Comparison of ENCODE assay signal across 8 mouse cellular contexts in the genomic region with DNA sequence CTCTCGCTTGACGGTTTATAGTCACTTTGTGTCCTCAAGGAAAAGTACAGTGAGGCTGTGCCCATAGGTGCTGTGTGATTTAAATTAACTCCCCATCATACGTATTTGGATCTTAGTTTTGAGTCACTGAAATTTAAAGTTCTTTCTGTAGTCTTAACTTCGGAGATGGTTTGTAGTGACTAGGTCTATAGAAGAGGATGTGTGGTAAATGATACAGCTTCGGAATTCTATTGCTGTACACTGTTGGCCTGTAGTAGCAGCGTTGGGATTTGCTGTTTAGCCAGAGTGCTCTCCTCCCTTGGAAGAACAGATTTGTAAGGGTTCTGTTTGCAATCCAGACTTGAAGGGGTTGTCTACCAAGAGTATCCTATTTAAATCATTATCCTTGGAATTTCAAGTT. TPM values are rescaled to one million over a fixed set of nuclear protein-coding genes. Genes with fewer than 3 reads are reported as not detected.
A peak's percentile ranks its signal among the peaks of the same experiment; 100 is the strongest.
DNase-seq lines count a peak whose midpoint lies in the region; ATAC-seq and TF ChIP-seq lines count a peak whose summit lies in the region.

No protein-coding gene starts in this region.

- peak overlapping the region; percentile 79 for H3K4me3 ChIP-seq in heart, embryonic 11.5 days (ENCODE audit: low read depth, low read length)
- H3K4me3 ChIP-seq in ES-Bruce4 (ENCODE audit: low read depth, low read length) (peak overlapping the region; percentile 63), macrophage (ENCODE audit: inconsistent target) (peak overlapping the region; percentile 65)
- H3K4me3 ChIP-seq in forebrain, embryonic 14.5 days (ENCODE audit: low read depth, low read length) = peak overlapping the region; percentile 77

- no peaks in the 10 kb centered on the region for H3K9me3 ChIP-seq in heart, embryonic 11.5 days (replicated peaks; ENCODE audit: control insufficient read depth, low read length)
- H3K9me3 ChIP-seq in ES-Bruce4 (replicated peaks; ENCODE audit: control insufficient read depth, insufficient read depth, low read length, poor library complexity, severe bottlenecking) = no peaks in the 10 kb centered on the region
- no peaks in the 10 kb centered on the region for H3K9me3 ChIP-seq in forebrain, embryonic 14.5 days (replicated peaks; ENCODE audit: control insufficient read depth, low read length)

- H3K27me3 ChIP-seq in heart, embryonic 11.5 days (ENCODE audit: control insufficient read depth, insufficient read depth, low read length) = no peaks in the 10 kb centered on the region
- H3K27me3 ChIP-seq in ES-Bruce4 (ENCODE audit: control insufficient read depth, insufficient read depth, low read length, poor library complexity, severe bottlenecking) = no peaks in the 10 kb centered on the region
- no peaks in the 10 kb centered on the region for H3K27me3 ChIP-seq in forebrain, embryonic 14.5 days (replicated peaks; ENCODE audit: control insufficient read depth, insufficient read depth, low read length)

- no peak for TF ChIP-seq CTCF in ES-Bruce4 (IDR thresholded peaks at IDR 0.05; ENCODE audit: low read depth, low read length)

- H3K36me3 ChIP-seq in heart, embryonic 11.5 days (ENCODE audit: control insufficient read depth, insufficient read depth, low read length) = peaks cover 3% of the 10 kb centered on the region; the same call in 1 of the 2 replicates
- no peaks in the 10 kb centered on the region for H3K36me3 ChIP-seq in ES-Bruce4 (ENCODE audit: control insufficient read depth, insufficient read depth, low read length, poor library complexity, severe bottlenecking)
- H3K36me3 ChIP-seq in forebrain, embryonic 14.5 days (ENCODE audit: control insufficient read depth, insufficient read depth, low read length) = peaks cover 10% of the 10 kb centered on the region; the same call in 1 of the 2 replicates
- H3K36me3 ChIP-seq in macrophage (ENCODE audit: inconsistent target) = no peaks in the 10 kb centered on the region

- no peak for ATAC-seq in heart, embryonic 11.5 days (replicated peaks; ENCODE audit: insufficient number of reproducible peaks, low FRiP score, low TSS enrichment)
- peak; percentile 33 for ATAC-seq in forebrain, embryonic 14.5 days

- WGBS in heart, embryonic 11.5 days (ENCODE audit: insufficient replicate concordance) = 15% methylated on average over 6 of the region's 6 CpGs
- WGBS in forebrain, embryonic 14.5 days = 3% methylated on average over 6 of the region's 6 CpGs
- WGBS in macrophage (ENCODE audit: missing documents) = 26% methylated on average over 6 of the region's 6 CpGs

- peaks cover 12% of the 10 kb centered on the region for H3K79me2 ChIP-seq in macrophage (ENCODE audit: inconsistent target)

- H3K4me2 ChIP-seq in heart, embryonic 11.5 days = peak overlapping the region; percentile 75
- peak overlapping the region; percentile 55 for H3K4me2 ChIP-seq in forebrain, embryonic 14.5 days (ENCODE audit: low read length)

- no peak for TF ChIP-seq POLR2A in ES-Bruce4 (IDR thresholded peaks at IDR 0.05; ENCODE audit: insufficient read depth, low read length)

- peaks cover 6% of the 10 kb centered on the region; the same call in 1 of the 2 replicates for H3K4me1 ChIP-seq in heart, embryonic 11.5 days (ENCODE audit: control insufficient read depth, insufficient read depth, low read length)
- no peaks in the 10 kb centered on the region for H3K4me1 ChIP-seq in ES-Bruce4 (ENCODE audit: control insufficient read depth, insufficient read depth, low read length)
- H3K4me1 ChIP-seq in forebrain, embryonic 14.5 days (ENCODE audit: control insufficient read depth, insufficient read depth, low read length) = peaks cover 6% of the 10 kb centered on the region; the same call in 1 of the 2 replicates

- H3K9ac ChIP-seq in heart, embryonic 11.5 days (ENCODE audit: low read depth, low read length) = peak overlapping the region; percentile 95
- peak overlapping the region; percentile 67 for H3K9ac ChIP-seq in ES-Bruce4 (ENCODE audit: low read depth, poor library complexity, severe bottlenecking)
- H3K9ac ChIP-seq in forebrain, embryonic 14.5 days (ENCODE audit: low read length) = peak overlapping the region; percentile 99

- H3K27ac ChIP-seq in heart, embryonic 11.5 days (ENCODE audit: low read depth, low read length) = peak overlapping the region; percentile 95
- H3K27ac ChIP-seq in ES-Bruce4 (ENCODE audit: insufficient read depth, low read length) (no peak overlapping the region), macrophage (peak overlapping the region; percentile 33)
- peak overlapping the region; percentile 98 for H3K27ac ChIP-seq in forebrain, embryonic 14.5 days (ENCODE audit: low read depth, low read length)

- no peak for TF ChIP-seq EP300 in ES-Bruce4 (IDR thresholded peaks at IDR 0.05; ENCODE audit: insufficient read depth, low read depth, low read length)

- DNase-seq in heart, adult 9 months (ENCODE audit: low spot score in 2 of 2) = no peak
- DNase-seq in forebrain, embryonic 14.5 days (ENCODE audit: low spot score) = peak; percentile 60
- DNase-seq in ovary, postnatal 14 days (ENCODE audit: low spot score) = no peak
- no peak for DNase-seq in MN1 (ENCODE audit: low spot score)
- no peak for DNase-seq in gastrocnemius, postnatal 10 days

RNA-seq across cellular contexts. Expression of a gene that starts 1.0 kb away (rescaled TPM):
- 32.5 and 33.3 TPM in 2 replicates for polyA plus RNA-seq in heart, embryonic 11.5 days (2014; fragmentation: Nextera tagmentation; extraction: Ambion mirVana)
- 9.8 TPM in 2 replicates for polyA plus RNA-seq in ES-Bruce4 (2011; ENCODE audit: insufficient read depth, insufficient read length, low read depth, missing spikeins)
- polyA plus RNA-seq in forebrain, embryonic 14.5 days (2014; fragmentation: Nextera tagmentation; extraction: Ambion mirVana) = 71.9 and 86.0 TPM in 2 replicates
- total RNA-seq in macrophage (2018; cell fraction: chromatin; rRNA removed) = 10 to 100 TPM; 10.7 to 37.7 (median 17.6) TPM
- total RNA-seq in macrophage (2018; cell fraction: cytosol; rRNA removed) = 1 to 10 TPM; 3.2 to 6.7 (median 4.1) TPM
- total RNA-seq in macrophage (2018; cell fraction: nucleus; rRNA removed) = 10 to 100 TPM in 19 of 26 experiments, 1 to 10 TPM in 7; 6.3 to 47.7 (median 14.1) TPM
- 5.7 to 11.4 TPM (median 6.0 TPM) in 3 replicates for polyA plus RNA-seq in macrophage (2018)
- total RNA-seq in gastrocnemius, postnatal 10 days (2021) = 10 to 100 TPM; 13.5 to 17.0 TPM

RNA-seq across cellular contexts. Expression of a gene that starts 28.2 kb away (rescaled TPM):
- not detected in 2 replicates for polyA plus RNA-seq in heart, embryonic 11.5 days (2014; fragmentation: Nextera tagmentation; extraction: Ambion mirVana)
- polyA plus RNA-seq in ES-Bruce4 (2011; ENCODE audit: insufficient read depth, insufficient read length, low read depth, missing spikeins) = not detected in 2 replicates
- not detected in 2 replicates for polyA plus RNA-seq in forebrain, embryonic 14.5 days (2014; fragmentation: Nextera tagmentation; extraction: Ambion mirVana)
- total RNA-seq in macrophage (2018; cell fraction: chromatin; rRNA removed) = 1,000 to 10,000 TPM in 11 of 26 experiments, 100 to 1,000 TPM in 8, 10 to 100 TPM in 6, 1 to 10 TPM in 1; 5.8 to 2,928 (median 757) TPM
- total RNA-seq in macrophage (2018; cell fraction: cytosol; rRNA removed) = 1,000 to 10,000 TPM in 9 of 26 experiments, 100 to 1,000 TPM in 11, 10 to 100 TPM in 5, 1 to 10 TPM in 1; 5.3 to 4,190 (median 395) TPM
- 1,000 to 10,000 TPM in 15 of 26 experiments, 100 to 1,000 TPM in 8, 10 to 100 TPM in 3; 12.8 to 5,113 (median 1,577) TPM for total RNA-seq in macrophage (2018; cell fraction: nucleus; rRNA removed)
- polyA plus RNA-seq in macrophage (2018) = 8.1 to 14.6 TPM (median 10.7 TPM) in 3 replicates
- total RNA-seq in gastrocnemius, postnatal 10 days (2021) = under 1 TPM in 1 of 2 experiments, not detected in 1; 0.25 TPM

RNA-seq across cellular contexts. Expression of a gene that starts 40.9 kb away (rescaled TPM):
- 0.27 TPM in 1 of 2 replicates, not detected in the other for polyA plus RNA-seq in heart, embryonic 11.5 days (2014; fragmentation: Nextera tagmentation; extraction: Ambion mirVana)
- polyA plus RNA-seq in ES-Bruce4 (2011; ENCODE audit: insufficient read depth, insufficient read length, low read depth, missing spikeins) (not detected in 2 replicates), macrophage (2018) (2.8 to 6.2 TPM (median 2.9 TPM) in 3 replicates)
- 0.56 TPM in 1 of 2 replicates, not detected in the other for polyA plus RNA-seq in forebrain, embryonic 14.5 days (2014; fragmentation: Nextera tagmentation; extraction: Ambion mirVana)
- total RNA-seq in macrophage (2018; cell fraction: chromatin; rRNA removed) = 100 to 1,000 TPM in 11 of 26 experiments, 10 to 100 TPM in 10, 1 to 10 TPM in 5; 2.0 to 855 (median 64.8) TPM
- 1,000 to 10,000 TPM in 3 of 26 experiments, 100 to 1,000 TPM in 9, 10 to 100 TPM in 8, 1 to 10 TPM in 4, under 1 TPM in 2; 0.39 to 1,427 (median 89.6) TPM for total RNA-seq in macrophage (2018; cell fraction: cytosol; rRNA removed)
- total RNA-seq in macrophage (2018; cell fraction: nucleus; rRNA removed) = 1,000 to 10,000 TPM in 3 of 26 experiments, 100 to 1,000 TPM in 16, 10 to 100 TPM in 3, 1 to 10 TPM in 4; 2.4 to 1,157 (median 196) TPM
- under 1 TPM in 1 of 2 experiments, not detected in 1; 0.35 TPM for total RNA-seq in gastrocnemius, postnatal 10 days (2021)
